Mouse (Mus musculus): ENCODE measurements around the gene Fars2.

- TF ChIP-seq CTCF (IDR thresholded peaks at IDR 0.05; ENCODE audit: low read depth), result no peak
- no peak for TF ChIP-seq EP300 (IDR thresholded peaks at IDR 0.05; ENCODE audit: low read depth)
These were observed 274.7 kb downstream of the Fars2 start for GRCm38 (mm10) chr13:36391936-36392335.

Data from liver, postnatal 0 days (tissue).